Mouse (Mus musculus) neural tube, embryonic 15.5 days (tissue): ENCODE measurements around the gene Lrrc23. TPM values are rescaled to one million over a fixed set of nuclear protein-coding genes. Genes with fewer than 3 reads are reported as not detected.
A peak's percentile ranks its signal among the peaks of the same experiment; 100 is the strongest.

Experiments
- ATAC-seq: fragments of 200-750 bp; cut with Nextera tagmentation; 2 replicates; pipeline ENCODE4 v1.8.0; 2017; ENCODE audit warnings: mild to moderate bottlenecking, moderate TSS enrichment, moderate library complexity; ENCODE audit not compliant: low FRiP score
- H3K27ac ChIP-seq: fragments of 300-500 bp; sonication (generic); replicated peaks from 2 replicates; pipeline ENCODE4 v1.5.1; 2015; ENCODE audit warnings: mild to moderate bottlenecking, inconsistent platforms
- H3K27me3 ChIP-seq: fragments of 300-500 bp; sonication (generic); replicated peaks from 2 replicates; pipeline ENCODE4 v1.6.1; 2015; ENCODE audit warnings: inconsistent platforms
- H3K36me3 ChIP-seq: fragments of 300-500 bp; sonication (generic); 2 replicates; pipeline ENCODE4 v1.6.1; 2015; ENCODE audit warnings: inconsistent platforms
- H3K4me1 ChIP-seq: fragments of 300-500 bp; sonication (generic); 2 replicates; pipeline ENCODE4 v1.6.1; 2015; ENCODE audit warnings: inconsistent platforms
- H3K4me2 ChIP-seq: fragments of 300-500 bp; sonication (generic); 2 replicates; pipeline ENCODE4 v1.6.1; 2015; ENCODE audit warnings: inconsistent platforms, mild to moderate bottlenecking, moderate library complexity
- H3K4me3 ChIP-seq: fragments of 300-500 bp; sonication (generic); replicated peaks from 2 replicates; pipeline ENCODE4 v1.5.1; 2015; ENCODE audit warnings: mild to moderate bottlenecking, inconsistent platforms
- H3K9ac ChIP-seq: fragments of 300-500 bp; sonication (generic); replicated peaks from 2 replicates; pipeline ENCODE4 v1.6.1; 2015; ENCODE audit warnings: mild to moderate bottlenecking, inconsistent platforms
- H3K9me3 ChIP-seq: fragments of 300-500 bp; sonication (generic); replicated peaks from 2 replicates; pipeline ENCODE4 v1.6.1; 2016; ENCODE audit warnings: inconsistent platforms
- WGBS: fragments of 180-500 bp; shearing (Covaris S2); methylation state at CpG from one replicate; pipeline ENCODE4 v1.1.7; 2015; ENCODE audit warnings: mixed read lengths; 5-methylcytosine and 5-hydroxymethylcytosine counted together
- polyA plus RNA-seq: library from polyadenylated mRNA; unstranded; fragments of >200 nt; fragmentation: Nextera tagmentation; extraction: Ambion mirVana; gene quantifications from 2 replicates; pipeline ENCODE4 v1.2.1, GENCODE M21; 2015

Lrrc23 gene
- polyA plus RNA-seq, 1 experiment from 2014 or later = 1.7 TPM

- H3K27ac ChIP-seq = peak within 1 kb of the TSS; percentile 99; the same call in 1 of the 2 replicates
- H3K36me3 ChIP-seq = peaks cover 13% of the 10 kb centered on the region
- no peak within 1 kb of the TSS for H3K4me3 ChIP-seq
- ATAC-seq = no peak
- peak within 1 kb of the TSS; percentile 84 for H3K4me2 ChIP-seq
- no peaks in the 10 kb centered on the region for H3K27me3 ChIP-seq
- H3K4me1 ChIP-seq = peaks cover 33% of the 10 kb centered on the region
- whole genome bisulfite sequencing = 21% methylated on average over 15 of the region's 15 CpGs
- H3K9ac ChIP-seq = peak within 1 kb of the TSS; percentile 95
- no peaks in the 10 kb centered on the region for H3K9me3 ChIP-seq
These were observed 41.0 kb downstream of the Lrrc23 start, which contains the start of gene Ptpn6 for GRCm38 (mm10) chr6:124738511-124739023. Gene Ptpn6, minus strand, starts transcription at chr6:124738714.

- ATAC-seq = no peak
- 94% methylated on average over 11 of the region's 11 CpGs for WGBS
These were observed 42.5 kb downstream of the Lrrc23 start for GRCm38 (mm10) chr6:124737040-124737439.

GRCm38 (mm10) chr6:124734417-124734816 is 45.1 kb downstream of the Lrrc23 start:
- no peak overlapping the region for H3K9ac ChIP-seq
- 95% methylated on average over 3 of the region's 3 CpGs for WGBS
- H3K4me3 ChIP-seq = no peak overlapping the region
- H3K27me3 ChIP-seq = no peaks in the 10 kb centered on the region
- H3K4me1 ChIP-seq = peaks cover 10% of the 10 kb centered on the region
- no peak for ATAC-seq
- no peaks in the 10 kb centered on the region for H3K36me3 ChIP-seq
- no peak overlapping the region for H3K27ac ChIP-seq
- H3K4me2 ChIP-seq = no peak overlapping the region
- no peaks in the 10 kb centered on the region for H3K9me3 ChIP-seq

More at GRCm38 (mm10) chr6:124737040-124737439, 42.5 kb downstream of the Lrrc23 start:
- no peak overlapping the region for H3K27ac ChIP-seq
- no peaks in the 10 kb centered on the region for H3K27me3 ChIP-seq
- no peak overlapping the region for H3K4me2 ChIP-seq
- no peaks in the 10 kb centered on the region for H3K36me3 ChIP-seq
- H3K4me3 ChIP-seq = no peak overlapping the region
- H3K9me3 ChIP-seq = no peaks in the 10 kb centered on the region
- H3K4me1 ChIP-seq = peaks cover 25% of the 10 kb centered on the region
- H3K9ac ChIP-seq = no peak overlapping the region

- 47% methylated on average over 19 of the region's 19 CpGs for WGBS
- H3K9me3 ChIP-seq = no peaks in the 10 kb centered on the region
- no peak overlapping the region for H3K27ac ChIP-seq
- H3K4me3 ChIP-seq = no peak overlapping the region
- no peaks in the 10 kb centered on the region for H3K36me3 ChIP-seq
- no peak for ATAC-seq
- no peak overlapping the region for H3K9ac ChIP-seq
- no peaks in the 10 kb centered on the region for H3K4me1 ChIP-seq
- H3K27me3 ChIP-seq = no peaks in the 10 kb centered on the region
- H3K4me2 ChIP-seq = no peak overlapping the region
These were observed 46.8 kb downstream of the Lrrc23 start for GRCm38 (mm10) chr6:124732476-124733370.

GRCm38 (mm10) chr6:124731038-124731437 is 48.5 kb downstream of the Lrrc23 start:
- Histone ChIP-seq H3K27ac (no peak overlapping the region), H3K9me3 (no peaks in the 10 kb centered on the region), H3K4me3 (no peak overlapping the region), H3K4me1 (no peaks in the 10 kb centered on the region), H3K9ac (no peak overlapping the region), H3K4me2 (no peak overlapping the region), H3K27me3 (no peaks in the 10 kb centered on the region), H3K36me3 (no peaks in the 10 kb centered on the region)
- ATAC-seq = no peak
- 88% methylated on average over 7 of the region's 7 CpGs for WGBS

- Histone ChIP-seq H3K4me3 (no peak overlapping the region), H3K27ac (no peak overlapping the region), H3K27me3 (no peaks in the 10 kb centered on the region), H3K4me2 (no peak overlapping the region), H3K9ac (no peak overlapping the region), H3K36me3 (no peaks in the 10 kb centered on the region), H3K4me1 (no peaks in the 10 kb centered on the region), H3K9me3 (no peaks in the 10 kb centered on the region)
- WGBS = 87% methylated on average over 8 of the region's 8 CpGs
- no peak for ATAC-seq
These were observed 49.4 kb downstream of the Lrrc23 start for GRCm38 (mm10) chr6:124729850-124730705.

DNA sequence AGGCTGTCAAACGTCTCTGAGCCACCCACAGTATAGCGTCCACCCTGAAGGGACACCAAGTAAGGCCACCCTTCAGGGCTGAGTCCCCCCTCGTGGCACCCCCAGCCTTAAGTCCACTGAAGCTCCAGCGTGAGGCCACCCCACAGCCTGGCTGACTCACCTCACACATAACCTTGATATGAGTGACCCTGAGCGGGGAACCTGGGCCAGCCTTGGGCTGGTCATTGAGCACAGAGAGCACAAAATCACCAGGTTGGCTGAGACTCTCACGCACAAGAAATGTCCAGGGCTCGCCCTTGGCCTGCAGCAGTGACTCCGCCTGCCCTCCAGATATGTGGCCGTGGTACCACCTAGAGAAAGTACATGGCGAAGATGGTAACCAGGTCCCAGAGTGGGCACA is 50.9 kb downstream of the Lrrc23 start:
- Histone ChIP-seq H3K9me3 (no peaks in the 10 kb centered on the region), H3K4me1 (no peaks in the 10 kb centered on the region), H3K9ac (no peak overlapping the region), H3K4me2 (no peak overlapping the region), H3K27ac (no peak overlapping the region), H3K4me3 (no peak overlapping the region), H3K27me3 (no peaks in the 10 kb centered on the region), H3K36me3 (no peaks in the 10 kb centered on the region)
- no peak for ATAC-seq
- 89% methylated on average over 10 of the region's 10 CpGs for WGBS

DNA sequence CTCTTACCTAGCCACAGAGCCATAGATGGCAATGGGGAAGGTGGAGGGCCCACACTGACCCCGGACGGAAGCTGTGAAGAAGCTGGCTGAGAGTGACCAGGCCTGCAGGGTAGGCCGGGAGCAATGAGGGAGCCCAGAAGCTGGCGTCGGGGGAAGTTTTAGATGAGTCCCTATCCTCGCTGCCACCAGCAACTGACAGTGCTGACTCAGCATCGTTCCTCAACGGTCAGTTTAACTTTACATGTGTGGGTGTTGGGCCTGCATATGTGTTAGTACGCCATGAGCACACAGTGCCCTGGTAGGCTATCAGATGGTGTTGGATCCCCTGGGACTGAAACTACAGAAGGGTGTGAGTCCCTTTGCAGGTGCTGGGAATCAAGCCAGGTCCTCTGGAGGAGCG is 55.1 kb downstream of the Lrrc23 start:
- WGBS = 89% methylated on average over 10 of the region's 10 CpGs
- Histone ChIP-seq H3K9me3 (no peaks in the 10 kb centered on the region), H3K9ac (no peak overlapping the region), H3K4me2 (no peak overlapping the region), H3K27ac (no peak overlapping the region), H3K4me1 (no peaks in the 10 kb centered on the region), H3K36me3 (no peaks in the 10 kb centered on the region), H3K27me3 (no peaks in the 10 kb centered on the region), H3K4me3 (no peak overlapping the region)
- ATAC-seq = no peak

GRCm38 (mm10) chr6:124723541-124723940 is 56.0 kb downstream of the Lrrc23 start:
- Histone ChIP-seq H3K4me1 (no peaks in the 10 kb centered on the region), H3K4me3 (no peak overlapping the region), H3K4me2 (no peak overlapping the region), H3K9me3 (no peaks in the 10 kb centered on the region), H3K27me3 (no peaks in the 10 kb centered on the region), H3K9ac (no peak overlapping the region), H3K27ac (no peak overlapping the region), H3K36me3 (no peaks in the 10 kb centered on the region)
- ATAC-seq = no peak
- 81% methylated on average over 8 of the region's 8 CpGs for WGBS

DNA sequence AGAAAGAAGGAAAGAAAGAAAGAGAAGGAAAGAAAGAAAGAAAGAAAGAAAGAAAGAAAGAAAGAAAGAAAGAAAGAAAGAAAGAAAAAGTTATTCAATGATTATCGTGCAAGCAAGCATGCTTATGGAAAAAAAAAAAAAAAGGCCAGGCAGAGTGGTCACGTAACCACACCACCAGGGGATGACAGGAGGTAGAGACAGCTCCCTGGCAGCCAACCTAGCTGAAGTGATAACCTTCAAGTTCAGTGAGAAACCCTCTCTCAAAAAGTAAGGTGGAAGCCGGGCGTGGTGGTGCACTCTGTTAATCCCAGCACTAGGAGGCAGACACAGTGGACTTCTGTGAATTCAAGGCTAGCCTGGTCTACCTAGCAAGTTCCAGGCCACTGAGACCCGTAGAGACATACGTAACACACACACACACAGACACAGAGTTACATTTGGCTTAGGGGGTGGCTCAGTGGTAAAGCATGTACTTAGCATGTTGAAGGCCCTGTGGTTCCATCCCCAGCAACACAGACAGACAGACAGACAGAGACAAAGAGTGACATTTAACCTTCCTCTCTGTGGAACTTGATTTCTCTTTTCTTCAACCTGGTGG is 56.6 kb downstream of the Lrrc23 start:
- Histone ChIP-seq H3K4me1 (no peaks in the 10 kb centered on the region), H3K27ac (no peak overlapping the region), H3K9me3 (no peaks in the 10 kb centered on the region), H3K9ac (no peak overlapping the region), H3K27me3 (no peaks in the 10 kb centered on the region), H3K36me3 (no peaks in the 10 kb centered on the region), H3K4me2 (no peak overlapping the region), H3K4me3 (no peak overlapping the region)
- 86% methylated on average over 6 of the region's 6 CpGs for WGBS
- ATAC-seq = no peak

DNA sequence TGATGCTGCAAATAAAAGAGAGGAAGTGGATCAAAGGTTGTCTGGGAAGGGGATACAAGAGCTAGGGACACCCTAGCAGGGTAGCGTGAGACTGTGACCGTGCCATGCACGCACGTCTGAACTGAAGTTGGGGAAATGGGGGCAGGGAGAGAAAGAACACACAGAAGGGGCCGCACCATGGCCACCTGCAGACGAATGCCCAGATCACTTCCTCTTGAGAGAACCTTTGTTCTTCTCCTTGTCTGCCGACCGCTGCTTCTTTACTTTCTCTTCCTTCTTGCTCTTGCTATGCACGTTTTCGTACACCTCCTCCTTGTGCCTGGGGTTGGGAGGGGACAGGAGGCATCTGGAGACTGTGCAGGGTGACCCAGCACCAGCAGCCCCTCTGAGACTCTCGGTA is 58.6 kb downstream of the Lrrc23 start:
- Histone ChIP-seq H3K27ac (no peak overlapping the region), H3K9ac (no peak overlapping the region), H3K4me1 (no peaks in the 10 kb centered on the region), H3K4me3 (no peak overlapping the region), H3K4me2 (no peak overlapping the region), H3K36me3 (peaks cover 15% of the 10 kb centered on the region), H3K27me3 (no peaks in the 10 kb centered on the region), H3K9me3 (no peaks in the 10 kb centered on the region)
- WGBS = 70% methylated on average over 11 of the region's 11 CpGs
- ATAC-seq = no peak
